Mouse (Mus musculus): ENCODE results near the gene Flad1. TPM values are rescaled to one million over a fixed set of nuclear protein-coding genes. Genes with fewer than 3 reads are reported as not detected.
A peak's percentile ranks its signal among the peaks of the same experiment; 100 is the strongest.

Gene Flad1
- polyA plus RNA-seq (2016; fragmentation: Nextera tagmentation; extraction: Ambion mirVana), result 27.9 and 34.2 TPM in 2 replicates

GRCm38 (mm10) chr3:89411490-89412393 is at the start of gene Flad1:
Gene Flad1, minus strand, starts transcription at chr3:89411870.
- H3K36me3 ChIP-seq, result peaks cover 61% of the 10 kb centered on the region

GRCm38 (mm10) chr3:89458965-89459807 is 47.5 kb upstream of the Flad1 start:
- Histone ChIP-seq H3K36me3 (peaks cover 13% of the 10 kb centered on the region), H3K27ac (replicated peaks) (peak overlapping the region; percentile 92), H3K4me3 (peak overlapping the region; percentile 79), H3K4me1 (peaks cover 40% of the 10 kb centered on the region), H3K27me3 (ENCODE audit: low read depth, poor library complexity, severe bottlenecking) (no peaks in the 10 kb centered on the region), H3K9me3 (replicated peaks) (no peaks in the 10 kb centered on the region)
- DNase-seq (ENCODE audit: low spot score), result peak; percentile 90
- 2% methylated on average over 35 of the region's 36 CpGs for WGBS

More at GRCm38 (mm10) chr3:89411490-89412393, at the start of gene Flad1:
- H3K27me3 ChIP-seq (ENCODE audit: low read depth, poor library complexity, severe bottlenecking), result no peaks in the 10 kb centered on the region
- no peaks in the 10 kb centered on the region for H3K9me3 ChIP-seq (replicated peaks)
- 6% methylated on average over 28 of the region's 28 CpGs for WGBS
- H3K4me3 ChIP-seq, result peak within 1 kb of the TSS; percentile 65
- H3K27ac ChIP-seq (replicated peaks), result peak within 1 kb of the TSS; percentile 74
- peaks cover 23% of the 10 kb centered on the region for H3K4me1 ChIP-seq
- peak; percentile 95 for DNase-seq (ENCODE audit: low spot score)

- Histone ChIP-seq H3K27me3 (ENCODE audit: low read depth, poor library complexity, severe bottlenecking) (no peaks in the 10 kb centered on the region), H3K36me3 (peaks cover 10% of the 10 kb centered on the region), H3K9me3 (replicated peaks) (no peaks in the 10 kb centered on the region), H3K4me3 (peak overlapping the region; percentile 79), H3K27ac (replicated peaks) (peak overlapping the region; percentile 92), H3K4me1 (peaks cover 40% of the 10 kb centered on the region)
- WGBS, result 53% methylated on average over 13 of the region's 13 CpGs
- DNase-seq (ENCODE audit: low spot score), result no peak
Measured at GRCm38 (mm10) chr3:89458372-89458964, 46.8 kb upstream of the Flad1 start.

GRCm38 (mm10) chr3:89456726-89457665 is 45.3 kb upstream of the Flad1 start:
- H3K27ac ChIP-seq (replicated peaks), result no peak overlapping the region; the same call in 1 of the 2 replicates
- peak; percentile 85 for DNase-seq (ENCODE audit: low spot score)
- H3K36me3 ChIP-seq, result peaks cover 5% of the 10 kb centered on the region
- H3K4me1 ChIP-seq, result peaks cover 43% of the 10 kb centered on the region
- H3K9me3 ChIP-seq (replicated peaks), result no peaks in the 10 kb centered on the region
- 35% methylated on average over 10 of the region's 10 CpGs for WGBS
- 0 out of 2 replicates have a peak overlapping the region, but pooled peaks have one; percentile 7 for H3K4me3 ChIP-seq
- H3K27me3 ChIP-seq (ENCODE audit: low read depth, poor library complexity, severe bottlenecking), result no peaks in the 10 kb centered on the region

GRCm38 (mm10) chr3:89455786-89456285 is 44.2 kb upstream of the Flad1 start:
- H3K27me3 ChIP-seq (ENCODE audit: low read depth, poor library complexity, severe bottlenecking), result no peaks in the 10 kb centered on the region
- 0 out of 2 replicates have a peak overlapping the region, but pooled peaks have one; percentile 19 for H3K27ac ChIP-seq (replicated peaks)
- WGBS, result no CpG with 5 or more reads among the region's 1 CpGs
- no peaks in the 10 kb centered on the region for H3K9me3 ChIP-seq (replicated peaks)
- no peak for DNase-seq (ENCODE audit: low spot score)
- no peaks in the 10 kb centered on the region for H3K36me3 ChIP-seq
- no peak overlapping the region for H3K4me3 ChIP-seq
- H3K4me1 ChIP-seq, result peaks cover 48% of the 10 kb centered on the region

GRCm38 (mm10) chr3:89454401-89455177 is 42.9 kb upstream of the Flad1 start, which contains the start of gene Pmvk:
Gene Pmvk, plus strand, starts transcription at chr3:89454541.
- H3K4me1 ChIP-seq, result peaks cover 40% of the 10 kb centered on the region
- peaks cover 2% of the 10 kb centered on the region; the same call in 1 of the 2 replicates for H3K36me3 ChIP-seq
- WGBS, result 60% methylated on average over 10 of the region's 10 CpGs
- no peaks in the 10 kb centered on the region for H3K9me3 ChIP-seq (replicated peaks)
- no peak within 1 kb of the TSS for H3K4me3 ChIP-seq
- H3K27ac ChIP-seq (replicated peaks), result no peak within 1 kb of the TSS
- DNase-seq (ENCODE audit: low spot score), result no peak
- H3K27me3 ChIP-seq (ENCODE audit: low read depth, poor library complexity, severe bottlenecking), result no peaks in the 10 kb centered on the region

- H3K9me3 ChIP-seq (replicated peaks), result no peaks in the 10 kb centered on the region
- H3K4me1 ChIP-seq, result peaks cover 32% of the 10 kb centered on the region
- 96% methylated on average over 1 of the region's 1 CpGs for WGBS
- no peak for DNase-seq (ENCODE audit: low spot score)
- H3K27ac ChIP-seq (replicated peaks), result 0 out of 2 replicates have a peak overlapping the region, but pooled peaks have one; percentile 4
- H3K4me3 ChIP-seq, result no peak overlapping the region
- peaks cover 17% of the 10 kb centered on the region; the same call in 1 of the 2 replicates for H3K36me3 ChIP-seq
- no peaks in the 10 kb centered on the region for H3K27me3 ChIP-seq (ENCODE audit: low read depth, poor library complexity, severe bottlenecking)
Measured at GRCm38 (mm10) chr3:89451916-89452315, 40.2 kb upstream of the Flad1 start.

- 45% methylated on average over 7 of the region's 7 CpGs for WGBS
- Histone ChIP-seq H3K27ac (replicated peaks) (no peak overlapping the region), H3K4me3 (peak overlapping the region; percentile 14; the same call in 1 of the 2 replicates), H3K9me3 (replicated peaks) (no peaks in the 10 kb centered on the region), H3K4me1 (peaks cover 18% of the 10 kb centered on the region), H3K36me3 (peaks cover 34% of the 10 kb centered on the region), H3K27me3 (ENCODE audit: low read depth, poor library complexity, severe bottlenecking) (no peaks in the 10 kb centered on the region)
- peak; percentile 64 for DNase-seq (ENCODE audit: low spot score)
Measured at GRCm38 (mm10) chr3:89449541-89449940, 37.9 kb upstream of the Flad1 start.

GRCm38 (mm10) chr3:89448720-89449537 is 37.3 kb upstream of the Flad1 start:
- 73% methylated on average over 13 of the region's 13 CpGs for WGBS

GRCm38 (mm10) chr3:89440691-89441090 is 29.0 kb upstream of the Flad1 start:
- Histone ChIP-seq H3K9me3 (replicated peaks) (no peaks in the 10 kb centered on the region), H3K4me3 (no peak overlapping the region), H3K36me3 (peaks cover 21% of the 10 kb centered on the region), H3K27ac (replicated peaks) (no peak overlapping the region), H3K4me1 (peaks cover 22% of the 10 kb centered on the region), H3K27me3 (ENCODE audit: low read depth, poor library complexity, severe bottlenecking) (no peaks in the 10 kb centered on the region)
- no peak for DNase-seq (ENCODE audit: low spot score)
- WGBS, result 96% methylated on average over 2 of the region's 2 CpGs

More at GRCm38 (mm10) chr3:89448720-89449537, 37.3 kb upstream of the Flad1 start:
- H3K27ac ChIP-seq (replicated peaks), result no peak overlapping the region
- H3K4me1 ChIP-seq, result peaks cover 16% of the 10 kb centered on the region
- H3K9me3 ChIP-seq (replicated peaks), result no peaks in the 10 kb centered on the region
- no peaks in the 10 kb centered on the region for H3K27me3 ChIP-seq (ENCODE audit: low read depth, poor library complexity, severe bottlenecking)
- DNase-seq (ENCODE audit: low spot score), result no peak
- H3K4me3 ChIP-seq, result no peak overlapping the region
- peaks cover 34% of the 10 kb centered on the region for H3K36me3 ChIP-seq
